Comparison of ENCODE assay signal across 19 mouse cellular contexts in the genomic region with DNA sequence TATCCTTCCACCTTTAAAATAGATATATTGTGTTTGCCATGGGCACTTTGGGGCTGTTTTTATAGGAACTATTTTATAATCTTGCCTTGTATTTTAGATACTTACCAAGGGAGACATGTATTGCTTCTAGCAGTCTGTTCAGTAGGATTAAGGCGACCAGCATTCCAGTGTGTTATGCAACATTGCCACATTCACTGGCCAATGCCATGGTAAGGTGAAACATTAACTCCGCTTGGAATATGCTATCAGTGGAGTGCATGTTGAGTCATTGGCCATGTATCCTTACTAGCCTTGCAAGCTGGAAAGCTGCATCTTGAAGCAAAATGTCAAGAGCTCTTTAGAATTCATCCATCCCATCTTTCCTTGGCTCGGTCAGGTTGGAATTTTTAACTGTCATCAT. TPM values are rescaled to one million over a fixed set of nuclear protein-coding genes. Genes with fewer than 3 reads are reported as not detected.
DNase-seq lines count a peak whose midpoint lies in the region; ATAC-seq and TF ChIP-seq lines count a peak whose summit lies in the region.
"Had no signal": no experiment of that assay in that cellular context is flagged by ENCODE, and none has a peak within 500 bp of the region (broad histone marks: within the 10 kb centered on the region; RNA-seq: fewer than 3 reads in every experiment).

No protein-coding gene starts in this region.

- H3K79me2 ChIP-seq in liver, adult 2 months (ENCODE audit: control insufficient read depth, insufficient read depth, low read length): no peaks in the 10 kb centered on the region

- H3K4me2 ChIP-seq in liver, embryonic 11.5 days: no peak overlapping the region
- H3K4me2 ChIP-seq in kidney, embryonic 15.5 days: 0 out of 2 replicates have a peak overlapping the region, but pooled peaks have one; percentile 12
- H3K4me2 ChIP-seq: hindbrain, embryonic 15.5 days; liver, embryonic 13.5 days; midbrain, embryonic 15.5 days had no signal

- H3K4me1 ChIP-seq in liver, adult 2 months (ENCODE audit: control insufficient read depth, insufficient read depth, low read length): peaks cover 5% of the 10 kb centered on the region; the same call in 1 of the 2 replicates
- H3K4me1 ChIP-seq in liver, embryonic 11.5 days (replicated peaks; ENCODE audit: control insufficient read depth, insufficient read depth, low read length): no peaks in the 10 kb centered on the region
- peaks cover 40% of the 10 kb centered on the region for H3K4me1 ChIP-seq in kidney, embryonic 15.5 days
- H3K4me1 ChIP-seq: liver, embryonic 13.5 days; megakaryocyte, embryonic 14.5 days had no signal

- H3K36me3 ChIP-seq in liver, adult 2 months (ENCODE audit: control insufficient read depth, insufficient read depth, low read length): no peaks in the 10 kb centered on the region
- no peaks in the 10 kb centered on the region for H3K36me3 ChIP-seq in liver, embryonic 11.5 days (ENCODE audit: control insufficient read depth, insufficient read depth, low read length)
- H3K36me3 ChIP-seq in kidney, embryonic 15.5 days: no peaks in the 10 kb centered on the region
- H3K36me3 ChIP-seq: hindbrain, embryonic 15.5 days; liver, embryonic 13.5 days; midbrain, embryonic 15.5 days had no signal

- WGBS in liver, adult 2 months: 49% methylated on average over 3 of the region's 3 CpGs
- WGBS in liver, embryonic 11.5 days: 86% methylated on average over 3 of the region's 3 CpGs
- WGBS in kidney, embryonic 15.5 days: 76% methylated on average over 3 of the region's 3 CpGs

- no peak for TF ChIP-seq CTCF in liver, adult 2 months (IDR thresholded peaks at IDR 0.05; ENCODE audit: low read depth, low read length)

- H3K4me3 ChIP-seq in liver, adult 2 months (ENCODE audit: insufficient read depth, low read depth, low read length): no peak overlapping the region
- no peak overlapping the region for H3K4me3 ChIP-seq in liver, embryonic 11.5 days (ENCODE audit: low read depth, low read length)
- no peak overlapping the region for H3K4me3 ChIP-seq in kidney, embryonic 15.5 days (replicated peaks)
- H3K4me3 ChIP-seq: hindbrain, embryonic 15.5 days; liver, embryonic 13.5 days; megakaryocyte, embryonic 14.5 days; midbrain, embryonic 15.5 days had no signal

- H3K9me3 ChIP-seq in liver, embryonic 11.5 days (ENCODE audit: control insufficient read depth, low read length): no peaks in the 10 kb centered on the region
- H3K9me3 ChIP-seq in kidney, embryonic 15.5 days (replicated peaks): no peaks in the 10 kb centered on the region
- H3K9me3 ChIP-seq: hindbrain, embryonic 15.5 days; liver, embryonic 13.5 days; midbrain, embryonic 15.5 days had no signal

- peak; percentile 94 for DNase-seq in liver, adult 2 months (ENCODE audit: extremely low read depth, low read depth, low spot score)
- no peak for DNase-seq in liver, embryonic 11.5 days (ENCODE audit: low spot score)
- peak; percentile 23 for DNase-seq in gonadal fat pad, adult 2 months (ENCODE audit: low read depth)
- peak; percentile 1 for DNase-seq in lung, postnatal 14 days
- no peak for DNase-seq in frontal cortex, postnatal 36 days (ENCODE audit: low spot score in 2 of 2)
- DNase-seq in cerebellum, postnatal 4 days (ENCODE audit: low spot score in 2 of 2): no peak
- no peak for DNase-seq in heart, adult 11 months
- DNase-seq: adrenal gland, postnatal 25 days; cerebellum, adult 9-10 months; forebrain, postnatal 0 days; gastrocnemius, postnatal 10 days; liver, embryonic 13.5 days; retina, postnatal 1 day; thymus, postnatal 36 days had no signal

- H3K27ac ChIP-seq in liver, adult 2 months (replicated peaks; ENCODE audit: insufficient read depth, low read depth, low read length): no peak overlapping the region
- H3K27ac ChIP-seq in liver, embryonic 11.5 days (ENCODE audit: low read depth, low read length): no peak overlapping the region
- peak overlapping the region; percentile 78 for H3K27ac ChIP-seq in kidney, embryonic 15.5 days
- H3K27ac ChIP-seq: hindbrain, embryonic 15.5 days; liver, embryonic 13.5 days; midbrain, embryonic 15.5 days had no signal

- no peak overlapping the region for H3K9ac ChIP-seq in liver, adult 2 months (ENCODE audit: low read depth, low read length)
- no peak overlapping the region for H3K9ac ChIP-seq in liver, embryonic 11.5 days (ENCODE audit: low read depth, low read length)
- H3K9ac ChIP-seq in kidney, embryonic 15.5 days: no peak overlapping the region
- H3K9ac ChIP-seq: forebrain, postnatal 0 days; hindbrain, embryonic 15.5 days; liver, embryonic 13.5 days; midbrain, embryonic 15.5 days had no signal

- no peaks in the 10 kb centered on the region for H3K27me3 ChIP-seq in liver, adult 2 months (ENCODE audit: control insufficient read depth, insufficient read depth, low read length)
- H3K27me3 ChIP-seq in liver, embryonic 11.5 days (replicated peaks; ENCODE audit: control insufficient read depth, insufficient read depth, low read length): no peaks in the 10 kb centered on the region
- no peaks in the 10 kb centered on the region for H3K27me3 ChIP-seq in kidney, embryonic 15.5 days
- H3K27me3 ChIP-seq: hindbrain, embryonic 15.5 days; liver, embryonic 13.5 days; megakaryocyte, embryonic 14.5 days; midbrain, embryonic 15.5 days had no signal

- no peak for TF ChIP-seq POLR2A in liver, adult 2 months (IDR thresholded peaks at IDR 0.05; ENCODE audit: extremely low read depth, insufficient read depth, low read length)

- ATAC-seq in liver, embryonic 11.5 days (replicated peaks; ENCODE audit: low FRiP score): no peak
- ATAC-seq in kidney, embryonic 15.5 days (replicated peaks; ENCODE audit: low FRiP score): peak; percentile 70
- ATAC-seq: forebrain, postnatal 0 days; midbrain, embryonic 15.5 days had no signal

RNA-seq across cellular contexts. Expression of a gene that starts 43.6 kb away (rescaled TPM):
- 0.28 and 0.34 TPM in 2 replicates for total RNA-seq in liver, adult 2 months (2014; rRNA removed)
- 0.16 and 0.20 TPM in 2 replicates for polyA plus RNA-seq in liver, adult 2 months (2012; rRNA removed)
- 1.3 and 1.4 TPM in 2 replicates for polyA plus RNA-seq in liver, embryonic 11.5 days (2014; fragmentation: Nextera tagmentation; extraction: Ambion mirVana)
- polyA plus RNA-seq in gonadal fat pad, adult 2 months (2012; rRNA removed): 3.8 and 5.3 TPM in 2 replicates
- polyA plus RNA-seq in kidney, embryonic 15.5 days (2015; fragmentation: Nextera tagmentation; extraction: Ambion mirVana): 24.5 and 25.7 TPM in 2 replicates
- total RNA-seq: neutrophil, adult 5-6 weeks had no signal

Comparison
In these comparisons a context has a peak if more than half of its experiments do, and no peak if none do; other contexts are left out.
1. DNase-seq: peak in liver, adult 2 months (single experiment), gonadal fat pad, adult 2 months (single experiment) and lung, postnatal 14 days (single experiment); none in liver, embryonic 11.5 days (single experiment), frontal cortex, postnatal 36 days (0 of 2), cerebellum, postnatal 4 days (0 of 2) and heart, adult 11 months (single experiment).